Mouse (Mus musculus): ENCODE data around the gene Gm45716.

- TF ChIP-seq EP300 (IDR thresholded peaks at IDR 0.05; ENCODE audit: low read depth) (no peak), CTCF (IDR thresholded peaks at IDR 0.05; ENCODE audit: low read depth) (no peak)
Observed at GRCm38 (mm10) chr11:90275663-90276062, 88.2 kb downstream of the Gm45716 start.

All from liver, embryonic 14.5 days (tissue).